Comparison of ENCODE assay signal across 8 mouse cellular contexts in the genomic region with DNA sequence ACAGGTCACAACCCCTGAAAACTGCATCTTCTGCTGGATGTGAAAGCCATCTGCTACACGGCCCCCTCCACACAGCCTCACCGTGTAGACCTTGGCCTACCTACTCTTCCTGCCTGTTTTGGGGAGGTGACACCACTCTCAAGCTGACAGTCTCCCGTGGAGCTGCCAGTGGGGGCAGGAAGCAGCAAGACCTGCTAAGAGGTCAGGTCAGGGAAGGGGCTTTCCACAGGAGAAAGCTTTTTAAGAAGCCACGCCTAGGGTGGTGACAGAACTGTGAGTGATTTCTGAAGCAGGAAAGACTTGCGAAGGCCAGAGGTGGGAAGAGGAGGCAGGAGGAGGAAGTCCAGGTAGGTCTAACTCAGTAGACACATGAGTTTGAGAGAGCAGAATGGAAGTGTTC. TPM values are rescaled to one million over a fixed set of nuclear protein-coding genes. Genes with fewer than 3 reads are reported as not detected.
A peak's percentile ranks its signal among the peaks of the same experiment; 100 is the strongest.
DNase-seq lines count a peak whose midpoint lies in the region; TF ChIP-seq lines count a peak whose summit lies in the region.

No protein-coding gene starts in this region.

- DNase-seq in layer of hippocampus, adult 2 months (ENCODE audit: low spot score in 2 of 2): no peak
- no peak for DNase-seq in layer of hippocampus, postnatal 36 days
- no peak for DNase-seq in ES-E14 (ENCODE audit: low read depth, low spot score)
- DNase-seq in induced T-regulatory cell, adult 2 months (ENCODE audit: low read depth): peak; percentile 85
- no peak for DNase-seq in embryo, embryonic 11 days
- no peak for DNase-seq in spleen, postnatal 4 days (ENCODE audit: low spot score in 2 of 2)
- DNase-seq in gastrocnemius, postnatal 25 days: no peak

- peaks cover 36% of the 10 kb centered on the region for H3K36me3 ChIP-seq in ES-E14 (ENCODE audit: control insufficient read depth, insufficient read depth, low read length, poor library complexity, severe bottlenecking)
- peaks cover 3% of the 10 kb centered on the region for H3K36me3 ChIP-seq in small intestine, adult 2 months (ENCODE audit: control insufficient read depth, insufficient read depth, low read length)

- WGBS in small intestine, adult 2 months: 24% methylated on average over 5 of the region's 5 CpGs

- H3K4me3 ChIP-seq in layer of hippocampus, adult 2 months: no peak overlapping the region
- no peak overlapping the region for H3K4me3 ChIP-seq in ES-E14 (ENCODE audit: insufficient read depth in 1 of 2, low read depth in 1 of 2, low read length in 2 of 2, poor library complexity in 1 of 2, severe bottlenecking in 1 of 2)
- peak overlapping the region; percentile 21 for H3K4me3 ChIP-seq in small intestine, adult 2 months (ENCODE audit: low read depth, low read length)

- H3K27ac ChIP-seq in layer of hippocampus, adult 2 months: peak overlapping the region; percentile 15; the same call in 1 of the 2 replicates
- H3K27ac ChIP-seq in ES-E14 (ENCODE audit: insufficient read depth, low read depth, low read length, poor library complexity, severe bottlenecking): peak overlapping the region; percentile 17; the same call in 1 of the 2 replicates
- H3K27ac ChIP-seq in small intestine, adult 2 months (ENCODE audit: insufficient read depth, low read depth, low read length): peak overlapping the region; percentile 96

- TF ChIP-seq POLR2A in small intestine, adult 2 months (IDR thresholded peaks at IDR 0.05; ENCODE audit: low read depth, low read length): peak; percentile 21; the same call in 1 of the 2 replicates

- no peak overlapping the region for H3K9ac ChIP-seq in ES-E14 (ENCODE audit: insufficient read depth, low read depth, low read length, poor library complexity, severe bottlenecking)

- H3K9me3 ChIP-seq in ES-E14 (ENCODE audit: control insufficient read depth, insufficient read depth, low read depth, low read length): no peaks in the 10 kb centered on the region

- peaks cover 2 to 45% of the 10 kb centered on the region in 2 experiments; a peak in 3 of 4 replicates for H3K4me1 ChIP-seq in ES-E14 (ENCODE audit: control insufficient read depth in 2 of 2, insufficient read depth in 2 of 2, low read length in 2 of 2, poor library complexity in 1 of 2)
- peaks cover 23% of the 10 kb centered on the region; the same call in 1 of the 2 replicates for H3K4me1 ChIP-seq in small intestine, adult 2 months (ENCODE audit: control insufficient read depth, insufficient read depth, insufficient read length, low read length)

- H3K27me3 ChIP-seq in small intestine, adult 2 months (ENCODE audit: control insufficient read depth, insufficient read depth, low read length): no peaks in the 10 kb centered on the region

- no peak for TF ChIP-seq CTCF in layer of hippocampus, adult 2 months (conservative IDR thresholded peaks at IDR 0.05)
- no peak for TF ChIP-seq CTCF in small intestine, adult 2 months (IDR thresholded peaks at IDR 0.05; ENCODE audit: extremely low read depth, insufficient read length, insufficient replicate concordance, low read depth, low read length)

- in situ Hi-C loops in ES-E14 (cut with MboI; ENCODE audit: low sequenced_read_pairs in 2 of 2, unreplicated experiment in 2 of 2): no loop called here

TF ChIP-seq in ES-E14, 5 proteins besides CTCF, POLR2A, EP300 and RAD21:
- TF ChIP-seq ZNF384 (IDR thresholded peaks at IDR 0.05; ENCODE audit: low read depth, low read length) (no peak), ZC3H11A (IDR thresholded peaks at IDR 0.05; ENCODE audit: borderline replicate concordance, low read depth, low read length) (no peak), MAFK (IDR thresholded peaks at IDR 0.05; ENCODE audit: insufficient read depth, low read depth, low read length) (no peak), HCFC1 (IDR thresholded peaks at IDR 0.05; ENCODE audit: borderline replicate concordance, insufficient read depth, low read length) (no peak), CHD2 (IDR thresholded peaks at IDR 0.05; ENCODE audit: low read depth, low read length) (no peak)

RNA-seq across cellular contexts. Expression of a gene that starts 51.4 kb away (rescaled TPM):
- total RNA-seq in layer of hippocampus, adult 2 months (2021): 10 to 100 TPM; 32.0 to 33.1 TPM
- total RNA-seq in layer of hippocampus, postnatal 36 days (2021): 10 to 100 TPM; 28.7 to 32.8 TPM
- total RNA-seq in ES-E14 (2012; rRNA removed): 31.8 and 32.3 TPM in 2 replicates
- 37.6 and 97.6 TPM in 2 replicates for polyA plus RNA-seq in small intestine, adult 2 months (2012; rRNA removed)
- 10 to 100 TPM; 33.8 to 39.7 TPM for total RNA-seq in gastrocnemius, postnatal 25 days (2021)

Comparison
In these comparisons a context has a peak if more than half of its experiments do, and no peak if none do; other contexts are left out.
1. H3K27ac ChIP-seq: peak in every context shown above with its lines; median percentile 96 in small intestine, adult 2 months; 17 in ES-E14; 15 in layer of hippocampus, adult 2 months.